Mouse (Mus musculus) 416B (cell line): ENCODE measurements at regions not wholly inside any gene's neighbourhood (a gene's known extent, or its start where the extent isn't known, plus 50 kb on each side); places are given as distances from the start of the nearest gene placed in this dataset.

Source experiments
- DNase-seq: peaks from one replicate; pipeline ENCODE4 v3.0.0; 2011; ENCODE audit warnings: low read depth

- no peak for DNase-seq
Observed at GRCm38 (mm10) chr11:64369516-64369915, 65.6 kb upstream of the Hs3st3a1 start.

GRCm38 (mm10) chr11:64335456-64335855, 99.7 kb upstream of the Hs3st3a1 start:
- no peak for DNase-seq

- DNase-seq, result no peak
Observed at GRCm38 (mm10) chr11:64332406-64332805, 102.7 kb upstream of the Hs3st3a1 start.

GRCm38 (mm10) chr11:64331811-64332210, 103.3 kb upstream of the Hs3st3a1 start:
- DNase-seq, result no peak

GRCm38 (mm10) chr11:64329129-64329528, 106.0 kb upstream of the Hs3st3a1 start:
- peak; percentile 77 for DNase-seq

GRCm38 (mm10) chr11:64327771-64328170, 107.4 kb upstream of the Hs3st3a1 start:
- DNase-seq, result no peak

- DNase-seq, result no peak
Observed at GRCm38 (mm10) chr11:64326646-64327045, 108.5 kb upstream of the Hs3st3a1 start.

- DNase-seq, result no peak
Observed at GRCm38 (mm10) chr11:64321900-64322425, 113.2 kb upstream of the Hs3st3a1 start.

GRCm38 (mm10) chr11:64317458-64317857, 117.7 kb upstream of the Hs3st3a1 start:
- DNase-seq, result no peak

GRCm38 (mm10) chr11:64314997-64315396, 120.1 kb upstream of the Hs3st3a1 start:
- DNase-seq, result no peak

- DNase-seq, result no peak
Observed at GRCm38 (mm10) chr11:64313241-64313640, 121.9 kb upstream of the Hs3st3a1 start.

- no peak for DNase-seq
Observed at GRCm38 (mm10) chr11:64309881-64310280, 125.3 kb upstream of the Hs3st3a1 start.

- DNase-seq, result no peak
Observed at GRCm38 (mm10) chr11:64297825-64298224, 137.3 kb upstream of the Hs3st3a1 start.

- DNase-seq, result no peak
Observed at GRCm38 (mm10) chr11:64288236-64288635, 146.9 kb upstream of the Hs3st3a1 start.

GRCm38 (mm10) chr11:64287499-64287898, 147.6 kb upstream of the Hs3st3a1 start:
- DNase-seq, result no peak

- no peak for DNase-seq
Observed at GRCm38 (mm10) chr11:64281781-64282180, 153.4 kb upstream of the Hs3st3a1 start.

- no peak for DNase-seq
Observed at GRCm38 (mm10) chr11:64278259-64279003, 156.7 kb upstream of the Hs3st3a1 start.

GRCm38 (mm10) chr11:64273726-64274125, 161.4 kb upstream of the Hs3st3a1 start:
- DNase-seq, result no peak

GRCm38 (mm10) chr11:64273214-64273613, 161.9 kb upstream of the Hs3st3a1 start:
- DNase-seq, result peak; percentile 2

- DNase-seq, result no peak
Observed at GRCm38 (mm10) chr11:64268121-64268520, 167.0 kb upstream of the Hs3st3a1 start.

- no peak for DNase-seq
Observed at GRCm38 (mm10) chr11:64267547-64267946, 167.6 kb upstream of the Hs3st3a1 start.

- peak; percentile 53 for DNase-seq
Observed at GRCm38 (mm10) chr11:64253517-64254385, 174.5 kb upstream of the Cox10 start.

GRCm38 (mm10) chr11:64236873-64237272, 157.6 kb upstream of the Cox10 start:
- DNase-seq, result no peak
